Mouse (Mus musculus) ES-E14 (cell line): ENCODE data around the gene Hspa1l. TPM values are rescaled to one million over a fixed set of nuclear protein-coding genes. Genes with fewer than 3 reads are reported as not detected.

Experiments
- DNase-seq: peaks from one replicate; pipeline ENCODE4 v3.0.0-alpha.2; 2013; ENCODE audit warnings: low read depth, low spot score
- H3K27ac ChIP-seq: 2 replicates; pipeline ENCODE4 v1.5.1; 2012; ENCODE audit warnings: low read depth, mild to moderate bottlenecking, low read length, moderate library complexity, mixed read lengths; ENCODE audit not compliant: poor library complexity, insufficient read depth, severe bottlenecking
- H3K36me3 ChIP-seq: 2 replicates; pipeline ENCODE4 v1.6.1; 2012; ENCODE audit warnings: mild to moderate bottlenecking, low read length, moderate library complexity, mixed read lengths; ENCODE audit not compliant: control insufficient read depth, poor library complexity, insufficient read depth, severe bottlenecking
- H3K4me1 ChIP-seq, 2 experiments: fragments of 150-350 bp in 1 of 2; sonication (generic) in 1 of 2; 2 replicates each; pipeline ENCODE4 v1.6.1; 2012; ENCODE audit warnings: low read length in 2 of 2, mild to moderate bottlenecking in 1 of 2, mixed read lengths in 1 of 2; ENCODE audit not compliant: control insufficient read depth in 2 of 2, insufficient read depth in 2 of 2, poor library complexity in 1 of 2
- H3K4me3 ChIP-seq, 2 experiments: fragments of 150-350 bp in 1 of 2; sonication (generic) in 1 of 2; 2 replicates each; pipeline ENCODE4 v1.5.1; 2012; ENCODE audit warnings: low read length in 2 of 2, low read depth in 1 of 2, mild to moderate bottlenecking in 1 of 2, mixed read lengths in 1 of 2; ENCODE audit not compliant: insufficient read depth in 1 of 2, poor library complexity in 1 of 2, severe bottlenecking in 1 of 2
- H3K9ac ChIP-seq: 2 replicates; pipeline ENCODE4 v1.6.1; 2012; ENCODE audit warnings: low read depth, mild to moderate bottlenecking, low read length, mixed read lengths; ENCODE audit not compliant: poor library complexity, insufficient read depth, severe bottlenecking
- H3K9me3 ChIP-seq: fragments of 150-350 bp; sonication (generic); 2 replicates; pipeline ENCODE4 v1.6.1; 2012; ENCODE audit warnings: low read depth, mild to moderate bottlenecking, low read length; ENCODE audit not compliant: control insufficient read depth, insufficient read depth
- CHD2 ChIP-seq: IDR thresholded peaks from 2 replicates; pipeline ENCODE4 v1.6.1; 2014; ENCODE audit warnings: mild to moderate bottlenecking, low read depth, low read length, inconsistent platforms
- HCFC1 ChIP-seq: IDR thresholded peaks from 2 replicates; pipeline ENCODE4 v1.6.1; 2012; ENCODE audit warnings: low read length, inconsistent platforms, borderline replicate concordance; ENCODE audit not compliant: insufficient read depth
- MAFK ChIP-seq: IDR thresholded peaks from 2 replicates; pipeline ENCODE4 v1.6.1; 2014; ENCODE audit warnings: mild to moderate bottlenecking, low read depth, low read length, inconsistent platforms; ENCODE audit not compliant: insufficient read depth
- ZC3H11A ChIP-seq: IDR thresholded peaks from 2 replicates; pipeline ENCODE4 v1.6.1; 2012; ENCODE audit warnings: low read depth, mild to moderate bottlenecking, inconsistent platforms, low read length, borderline replicate concordance
- ZNF384 ChIP-seq: IDR thresholded peaks from 2 replicates; pipeline ENCODE4 v1.6.1; 2012; ENCODE audit warnings: low read depth, low read length, inconsistent platforms
- in situ Hi-C, 2 experiments: fragments of 600-800 bp; cut with MboI; formaldehyde crosslinking; loops; one replicate each; pipeline ENCODE4 v1.15.1; 2025; ENCODE audit warnings: low sequenced_read_pairs in 2 of 2, inconsistent platforms in 1 of 2; ENCODE audit not compliant: unreplicated experiment in 2 of 2
- total RNA-seq: library from RNA; depleted of rRNA; stranded (reverse); fragments of 300-350 nt; gene quantifications from 2 replicates; pipeline ENCODE4 v1.2.3, GENCODE M21; 2012

Hspa1l gene
- total RNA-seq, 1 experiment: 0.45 TPM

DNA sequence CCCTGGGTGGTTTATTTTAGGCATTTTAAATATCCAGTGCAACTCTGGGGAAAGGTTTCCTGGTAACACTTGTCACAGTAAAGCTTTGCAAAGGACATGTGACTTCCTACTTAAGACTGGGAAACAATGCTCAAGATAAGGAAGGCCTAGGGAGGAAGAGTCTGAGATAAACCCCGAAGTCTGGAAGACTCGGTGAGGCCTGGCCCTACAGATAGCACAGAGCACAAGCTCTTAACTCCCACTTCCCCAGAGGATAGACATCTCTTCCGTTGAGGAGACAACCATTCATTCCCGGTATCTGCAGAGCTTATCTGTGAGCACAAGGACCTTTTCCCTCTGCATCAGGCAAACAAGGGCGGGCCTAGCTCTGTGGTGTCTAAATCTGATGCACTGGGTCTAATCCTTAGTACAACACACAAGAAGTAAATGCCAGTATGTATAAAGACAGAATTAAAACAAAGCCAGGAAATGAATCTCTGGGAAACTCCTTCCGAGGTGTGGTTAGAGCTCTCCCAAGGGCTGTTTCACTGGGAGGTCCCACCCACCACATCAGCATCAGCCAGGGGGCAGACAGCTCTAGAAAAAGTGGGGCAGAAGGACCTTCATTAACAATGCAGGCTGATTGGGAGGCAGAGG, 49.5 kb downstream of the Hspa1l start:
- TF ChIP-seq MAFK (no peak), HCFC1 (no peak), CHD2 (no peak), ZNF384 (no peak), ZC3H11A (no peak)
- Histone ChIP-seq H3K36me3 (no peaks in the 10 kb centered on the region), H3K4me3 (no peak overlapping the region), H3K27ac (no peak overlapping the region), H3K9ac (no peak overlapping the region), H3K9me3 (no peaks in the 10 kb centered on the region), H3K4me1 (peaks cover 2 to 17% of the 10 kb centered on the region in 2 experiments; a peak in 2 of 4 replicates)
- in situ Hi-C loops: loop anchor here in 1 of 2 experiments (25.0 kb wide), 1 partner anchor 90 kb away; the partner anchor contains the start of genes Csnk2b, Gpank1, Ly6g5b and Ly6g5c
- DNase-seq: no peak

DNA sequence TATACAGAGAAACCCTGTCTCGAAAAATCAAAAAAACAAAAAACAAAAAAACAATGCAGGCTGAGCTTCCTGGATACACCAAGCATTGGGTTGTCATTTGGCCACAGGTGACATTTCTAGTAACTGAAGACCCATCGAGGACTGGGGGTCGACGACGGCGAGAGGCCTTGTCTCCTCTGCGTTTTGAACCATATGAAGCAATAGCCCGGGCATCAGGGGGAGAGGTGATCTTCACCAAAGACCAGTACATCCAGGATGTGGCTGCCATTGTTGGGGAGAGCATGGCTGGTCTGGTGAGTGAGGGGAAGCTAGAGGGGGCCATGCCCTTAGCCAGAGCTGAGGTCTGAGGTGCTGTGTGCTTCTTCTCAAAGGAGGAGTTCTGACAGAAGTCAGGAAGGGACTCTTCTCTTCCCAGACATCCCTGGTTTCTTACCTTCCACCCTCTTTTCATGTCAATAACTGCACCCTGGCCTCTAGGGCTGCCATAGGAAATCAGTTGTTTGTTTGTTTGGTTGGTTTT, 50.1 kb downstream of the Hspa1l start:
- H3K4me3 ChIP-seq: no peak overlapping the region
- DNase-seq: no peak
- H3K9me3 ChIP-seq: no peaks in the 10 kb centered on the region
- no peak overlapping the region for H3K27ac ChIP-seq
- H3K36me3 ChIP-seq: no peaks in the 10 kb centered on the region
- peaks cover 2 to 20% of the 10 kb centered on the region in 2 experiments; a peak in 3 of 4 replicates for H3K4me1 ChIP-seq
- TF ChIP-seq ZC3H11A: no peak
- no peak overlapping the region for H3K9ac ChIP-seq
- in situ Hi-C loops: loop anchor here in 1 of 2 experiments (25.0 kb wide), 1 partner anchor 90 kb away; the partner anchor contains the start of genes Csnk2b, Gpank1, Ly6g5b and Ly6g5c

DNA sequence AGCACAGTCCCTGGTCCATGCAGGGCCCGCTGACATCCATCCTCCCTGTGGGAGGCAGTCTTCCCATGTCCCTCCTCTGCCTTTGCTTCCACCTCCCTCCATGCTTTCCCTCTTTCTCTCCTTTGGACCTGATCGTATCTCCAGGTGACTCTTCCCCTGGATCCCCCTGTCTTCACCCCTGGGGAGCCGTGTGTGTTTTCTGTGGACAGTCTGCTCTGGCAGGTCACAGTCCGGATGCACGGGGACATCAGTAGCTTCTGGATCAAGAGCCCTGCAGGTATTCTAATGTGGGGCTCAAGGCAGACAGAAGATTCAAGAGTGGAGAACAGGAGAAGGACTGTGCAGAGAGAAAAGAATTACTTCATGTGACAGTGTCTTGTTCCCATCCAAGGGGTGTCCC, 50.7 kb downstream of the Hspa1l start:
- peaks cover 2 to 22% of the 10 kb centered on the region in 2 experiments; a peak in 3 of 4 replicates for H3K4me1 ChIP-seq
- H3K36me3 ChIP-seq: no peaks in the 10 kb centered on the region
- no peaks in the 10 kb centered on the region for H3K9me3 ChIP-seq
- no peak for TF ChIP-seq ZC3H11A
- no peak overlapping the region for H3K9ac ChIP-seq
- in situ Hi-C loops: loop anchor here in 1 of 2 experiments (25.0 kb wide), 1 partner anchor 89 kb away; the partner anchor contains the start of genes Csnk2b, Gpank1, Ly6g5b and Ly6g5c
- H3K27ac ChIP-seq: no peak overlapping the region
- no peak overlapping the region for H3K4me3 ChIP-seq
- DNase-seq: no peak

DNA sequence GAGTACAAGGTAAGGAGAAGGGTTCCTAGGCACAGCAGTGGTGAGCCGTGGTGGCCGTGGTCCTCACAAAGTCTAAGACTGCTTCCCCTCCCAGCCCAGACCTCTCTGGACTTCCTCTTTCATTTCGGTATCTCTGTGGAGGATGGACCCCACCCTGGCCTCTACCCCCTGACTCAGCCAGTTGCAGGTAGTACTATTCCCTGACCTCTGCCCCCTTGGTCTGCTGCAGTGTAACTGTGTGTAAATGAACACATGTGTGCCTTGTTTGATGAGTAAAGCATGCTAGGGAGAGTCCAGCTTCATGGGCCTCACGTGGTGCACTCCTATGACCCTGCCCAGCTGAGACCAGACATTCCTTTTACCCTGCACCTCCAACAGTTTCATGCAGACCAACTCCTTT, 51.3 kb downstream of the Hspa1l start:
- Histone ChIP-seq H3K9me3 (no peaks in the 10 kb centered on the region), H3K9ac (no peak overlapping the region), H3K27ac (no peak overlapping the region), H3K4me3 (no peak overlapping the region), H3K36me3 (no peaks in the 10 kb centered on the region), H3K4me1 (peaks cover 2 to 24% of the 10 kb centered on the region in 2 experiments; a peak in 3 of 4 replicates)
- no peak for DNase-seq
- in situ Hi-C loops: loop anchor here in 1 of 2 experiments (25.0 kb wide), 1 partner anchor 89 kb away; the partner anchor contains the start of genes Csnk2b, Gpank1, Ly6g5b and Ly6g5c
- TF ChIP-seq ZNF384: no peak
- TF ChIP-seq ZC3H11A: no peak
- no peak for TF ChIP-seq CHD2
- no peak for TF ChIP-seq HCFC1
- TF ChIP-seq MAFK: no peak
